In genomic region chr4:154140213-154141008, GRCm38 (mm10) we compare ENCODE assay signal across 8 mouse cellular contexts. TPM values are rescaled to one million over a fixed set of nuclear protein-coding genes. Genes with fewer than 3 reads are reported as not detected.
DNase-seq lines count a peak whose midpoint lies in the region; ATAC-seq lines count a peak whose summit lies in the region.

No protein-coding gene starts in this region.

- H3K27me3 ChIP-seq in kidney, embryonic 15.5 days = peaks cover 65% of the 10 kb centered on the region
- H3K27me3 ChIP-seq in hindbrain, embryonic 12.5 days = peaks cover 63% of the 10 kb centered on the region
- peaks cover 58% of the 10 kb centered on the region for H3K27me3 ChIP-seq in midbrain, embryonic 15.5 days (replicated peaks)

- H3K4me1 ChIP-seq in kidney, embryonic 15.5 days = peaks cover 42% of the 10 kb centered on the region
- H3K4me1 ChIP-seq in hindbrain, embryonic 12.5 days = peaks cover 33% of the 10 kb centered on the region
- peaks cover 36% of the 10 kb centered on the region for H3K4me1 ChIP-seq in midbrain, embryonic 15.5 days

- peak; percentile 12; the same call in 1 of the 2 replicates for ATAC-seq in kidney, embryonic 15.5 days (replicated peaks; ENCODE audit: low FRiP score)
- ATAC-seq in hindbrain, embryonic 12.5 days (ENCODE audit: low FRiP score) = 0 out of 2 replicates have a peak, but pooled peaks have one; percentile 10
- no peak for ATAC-seq in midbrain, embryonic 15.5 days (replicated peaks)
- ATAC-seq in megakaryocyte progenitor cell, adult 5-6 weeks (replicated peaks; ENCODE audit: poor library complexity) = no peak

- no peaks in the 10 kb centered on the region for H3K36me3 ChIP-seq in kidney, embryonic 15.5 days
- H3K36me3 ChIP-seq in hindbrain, embryonic 12.5 days = no peaks in the 10 kb centered on the region
- H3K36me3 ChIP-seq in midbrain, embryonic 15.5 days (replicated peaks) = no peaks in the 10 kb centered on the region

- H3K27ac ChIP-seq in kidney, embryonic 15.5 days = no peak overlapping the region
- no peak overlapping the region for H3K27ac ChIP-seq in hindbrain, embryonic 12.5 days
- H3K27ac ChIP-seq in midbrain, embryonic 15.5 days = no peak overlapping the region

- peak overlapping the region; percentile 74 for H3K4me3 ChIP-seq in kidney, embryonic 15.5 days (replicated peaks)
- peak overlapping the region; percentile 42 for H3K4me3 ChIP-seq in hindbrain, embryonic 12.5 days
- H3K4me3 ChIP-seq in midbrain, embryonic 15.5 days = peak overlapping the region; percentile 97

- H3K9ac ChIP-seq in kidney, embryonic 15.5 days = peak overlapping the region; percentile 41
- H3K9ac ChIP-seq in hindbrain, embryonic 12.5 days = peak overlapping the region; percentile 46
- peak overlapping the region; percentile 36 for H3K9ac ChIP-seq in midbrain, embryonic 15.5 days

- peak overlapping the region; percentile 92 for H3K4me2 ChIP-seq in kidney, embryonic 15.5 days
- peak overlapping the region; percentile 78 for H3K4me2 ChIP-seq in hindbrain, embryonic 12.5 days (replicated peaks)
- peak overlapping the region; percentile 94 for H3K4me2 ChIP-seq in midbrain, embryonic 15.5 days

- H3K9me3 ChIP-seq in kidney, embryonic 15.5 days (replicated peaks) = no peaks in the 10 kb centered on the region
- H3K9me3 ChIP-seq in hindbrain, embryonic 12.5 days (replicated peaks) = no peaks in the 10 kb centered on the region
- no peaks in the 10 kb centered on the region for H3K9me3 ChIP-seq in midbrain, embryonic 15.5 days

- no peak for DNase-seq in kidney, adult 11 months
- DNase-seq in cerebellum, adult 9-10 months = peak; percentile 65
- no peak for DNase-seq in layer of hippocampus, postnatal 25 days (ENCODE audit: extremely low spot score in 1 of 2, low spot score in 1 of 2)
- DNase-seq in T-cell, adult 2 months (ENCODE audit: low spot score) = no peak

- 1% methylated on average over 37 of the region's 46 CpGs for whole genome bisulfite sequencing in kidney, embryonic 15.5 days
- 1% methylated on average over 46 of the region's 46 CpGs for WGBS in hindbrain, embryonic 12.5 days
- under 1% methylated on average over 46 of the region's 46 CpGs for WGBS in midbrain, embryonic 15.5 days

RNA-seq across cellular contexts. Expression of gene Trp73, which starts 0.4 kb away (rescaled TPM):
- polyA plus RNA-seq in kidney, embryonic 15.5 days (2015; fragmentation: Nextera tagmentation; extraction: Ambion mirVana) = 0.23 and 0.31 TPM in 2 replicates
- 1.7 and 2.4 TPM in 2 replicates for polyA plus RNA-seq in hindbrain, embryonic 12.5 days (2016; fragmentation: Nextera tagmentation; extraction: Ambion mirVana)
- 1.2 and 1.5 TPM in 2 replicates for polyA plus RNA-seq in midbrain, embryonic 15.5 days (2015; fragmentation: Nextera tagmentation; extraction: Ambion mirVana)
- total RNA-seq in layer of hippocampus, postnatal 25 days (2021) = 1 to 10 TPM; 2.4 to 3.1 TPM
- not detected in 2 replicates for total RNA-seq in megakaryocyte progenitor cell, adult 5-6 weeks (2015)
- not detected in 2 replicates for total RNA-seq in megakaryocyte progenitor cell, adult 5-6 weeks (2017)

RNA-seq across cellular contexts. Expression of gene Wrap73, which starts 1.8 kb away (rescaled TPM):
- polyA plus RNA-seq in kidney, embryonic 15.5 days (2015; fragmentation: Nextera tagmentation; extraction: Ambion mirVana) = 39.7 and 42.1 TPM in 2 replicates
- polyA plus RNA-seq in hindbrain, embryonic 12.5 days (2016; fragmentation: Nextera tagmentation; extraction: Ambion mirVana) = 41.9 and 42.9 TPM in 2 replicates
- 46.6 and 53.9 TPM in 2 replicates for polyA plus RNA-seq in midbrain, embryonic 15.5 days (2015; fragmentation: Nextera tagmentation; extraction: Ambion mirVana)
- 10 to 100 TPM; 30.5 to 36.0 TPM for total RNA-seq in layer of hippocampus, postnatal 25 days (2021)
- total RNA-seq in megakaryocyte progenitor cell, adult 5-6 weeks (2015) = 9.9 and 11.9 TPM in 2 replicates
- 9.1 and 13.0 TPM in 2 replicates for total RNA-seq in megakaryocyte progenitor cell, adult 5-6 weeks (2017)

RNA-seq across cellular contexts. Expression of gene Tprgl, which starts 20.1 kb away (rescaled TPM):
- 118 TPM in 2 replicates for polyA plus RNA-seq in kidney, embryonic 15.5 days (2015; fragmentation: Nextera tagmentation; extraction: Ambion mirVana)
- 154 and 159 TPM in 2 replicates for polyA plus RNA-seq in hindbrain, embryonic 12.5 days (2016; fragmentation: Nextera tagmentation; extraction: Ambion mirVana)
- 206 and 225 TPM in 2 replicates for polyA plus RNA-seq in midbrain, embryonic 15.5 days (2015; fragmentation: Nextera tagmentation; extraction: Ambion mirVana)
- 100 to 1,000 TPM; 170 to 189 TPM for total RNA-seq in layer of hippocampus, postnatal 25 days (2021)
- 41.9 and 43.8 TPM in 2 replicates for total RNA-seq in megakaryocyte progenitor cell, adult 5-6 weeks (2015)
- total RNA-seq in megakaryocyte progenitor cell, adult 5-6 weeks (2017) = 22.9 and 32.9 TPM in 2 replicates

RNA-seq across cellular contexts. Expression of gene Megf6, which starts 30.1 kb away (rescaled TPM):
- 10.8 and 14.2 TPM in 2 replicates for polyA plus RNA-seq in kidney, embryonic 15.5 days (2015; fragmentation: Nextera tagmentation; extraction: Ambion mirVana)
- 38.6 and 43.7 TPM in 2 replicates for polyA plus RNA-seq in hindbrain, embryonic 12.5 days (2016; fragmentation: Nextera tagmentation; extraction: Ambion mirVana)
- polyA plus RNA-seq in midbrain, embryonic 15.5 days (2015; fragmentation: Nextera tagmentation; extraction: Ambion mirVana) = 9.4 and 9.5 TPM in 2 replicates
- 1 to 10 TPM; 4.9 to 5.6 TPM for total RNA-seq in layer of hippocampus, postnatal 25 days (2021)
- total RNA-seq in megakaryocyte progenitor cell, adult 5-6 weeks (2015) = not detected in 2 replicates
- total RNA-seq in megakaryocyte progenitor cell, adult 5-6 weeks (2017) = 0.12 and 0.17 TPM in 2 replicates

Comparison
In these comparisons a context has a peak if more than half of its experiments do, and no peak if none do; other contexts are left out.
1. ATAC-seq: peak in kidney, embryonic 15.5 days (single experiment) and hindbrain, embryonic 12.5 days (single experiment); none in midbrain, embryonic 15.5 days (single experiment) and megakaryocyte progenitor cell, adult 5-6 weeks (single experiment).
2. H3K4me3 ChIP-seq: peak in every context shown above with its lines; median percentile 97 in midbrain, embryonic 15.5 days; 74 in kidney, embryonic 15.5 days; 42 in hindbrain, embryonic 12.5 days.
3. Peak in every context shown above with its lines, with median percentiles within 50 percentile points of each other: H3K4me2 ChIP-seq and H3K9ac ChIP-seq.